11 mouse cellular contexts compared by ENCODE assay signal in genomic region chr3:102130478-102130877, GRCm38 (mm10). TPM values are rescaled to one million over a fixed set of nuclear protein-coding genes. Genes with fewer than 3 reads are reported as not detected.
DNase-seq lines count a peak whose midpoint lies in the region; ATAC-seq and TF ChIP-seq lines count a peak whose summit lies in the region.
"Had no signal": no experiment of that assay in that cellular context is flagged by ENCODE, and none has a peak within 500 bp of the region (broad histone marks: within the 10 kb centered on the region; RNA-seq: fewer than 3 reads in every experiment).

No protein-coding gene starts in this region.

- DNase-seq in embryo, embryonic 11 days: peak; percentile 21
- DNase-seq in embryo, embryonic 9.5 days (ENCODE audit: extremely low spot score): no peak
- no peak for DNase-seq in kidney, adult 2 months
- DNase-seq in ES-E14 (ENCODE audit: low read depth, low spot score) (peak; percentile 41), liver (peak; percentile 61)
- no peak for DNase-seq in right cerebral cortex, adult 2 months (ENCODE audit: low spot score in 2 of 2)
- DNase-seq: cerebellum, postnatal 36 days; left cerebral cortex, postnatal 4 days had no signal

- H3K9me3 ChIP-seq in kidney, embryonic 15.5 days (replicated peaks): no peaks in the 10 kb centered on the region
- no peaks in the 10 kb centered on the region for H3K9me3 ChIP-seq in ES-E14 (ENCODE audit: control insufficient read depth, insufficient read depth, low read depth, low read length)
- H3K9me3 ChIP-seq: megakaryocyte, embryonic 14.5 days had no signal

- no peak for ATAC-seq in kidney, embryonic 15.5 days (replicated peaks; ENCODE audit: low FRiP score)
- no peak for ATAC-seq in megakaryocyte progenitor cell, adult 5-6 weeks (replicated peaks; ENCODE audit: poor library complexity)

- 74% methylated on average over 6 of the region's 6 CpGs for WGBS in kidney, adult 2 months
- 72% methylated on average over 6 of the region's 6 CpGs for WGBS in kidney, embryonic 15.5 days

- in situ Hi-C loops in ES-E14 (cut with MboI; ENCODE audit: low sequenced_read_pairs in 2 of 2, unreplicated experiment in 2 of 2): no loop called here

- no peak for TF ChIP-seq POLR2A in kidney, adult 2 months (IDR thresholded peaks at IDR 0.05; ENCODE audit: low read depth, low read length)

- no peak overlapping the region for H3K9ac ChIP-seq in kidney, embryonic 15.5 days
- no peak overlapping the region for H3K9ac ChIP-seq in ES-E14 (ENCODE audit: insufficient read depth, low read depth, low read length, poor library complexity, severe bottlenecking)

- no peaks in the 10 kb centered on the region for H3K4me1 ChIP-seq in kidney, adult 2 months (ENCODE audit: control insufficient read depth, insufficient read depth, low read length)
- H3K4me1 ChIP-seq in kidney, embryonic 15.5 days: peaks cover 3% of the 10 kb centered on the region
- no peaks in the 10 kb centered on the region for H3K4me1 ChIP-seq in ES-E14 (ENCODE audit: control insufficient read depth in 2 of 2, insufficient read depth in 2 of 2, low read length in 2 of 2, poor library complexity in 1 of 2)
- H3K4me1 ChIP-seq: megakaryocyte, embryonic 14.5 days had no signal

- H3K4me3 ChIP-seq in kidney, adult 2 months (ENCODE audit: insufficient read depth, low read depth, low read length): no peak overlapping the region
- H3K4me3 ChIP-seq in kidney, embryonic 15.5 days (replicated peaks): no peak overlapping the region
- no peak overlapping the region for H3K4me3 ChIP-seq in ES-E14 (ENCODE audit: insufficient read depth in 1 of 2, low read depth in 1 of 2, low read length in 2 of 2, poor library complexity in 1 of 2, severe bottlenecking in 1 of 2)
- H3K4me3 ChIP-seq: megakaryocyte, embryonic 14.5 days had no signal

- no peaks in the 10 kb centered on the region for H3K36me3 ChIP-seq in kidney, adult 2 months (ENCODE audit: control insufficient read depth, insufficient read depth, low read length)
- no peaks in the 10 kb centered on the region for H3K36me3 ChIP-seq in kidney, embryonic 15.5 days
- no peaks in the 10 kb centered on the region for H3K36me3 ChIP-seq in ES-E14 (ENCODE audit: control insufficient read depth, insufficient read depth, low read length, poor library complexity, severe bottlenecking)

- no peak overlapping the region for H3K4me2 ChIP-seq in kidney, embryonic 15.5 days

- TF ChIP-seq CTCF in kidney, adult 2 months (conservative IDR thresholded peaks at IDR 0.05; ENCODE audit: insufficient read depth, insufficient read length, low read depth, low read length): peak; percentile 21; the same call in 1 of the 2 replicates

- H3K27ac ChIP-seq in kidney, adult 2 months (ENCODE audit: insufficient read depth, low read depth, low read length): no peak overlapping the region
- H3K27ac ChIP-seq in kidney, embryonic 15.5 days: no peak overlapping the region
- H3K27ac ChIP-seq in ES-E14 (ENCODE audit: insufficient read depth, low read depth, low read length, poor library complexity, severe bottlenecking): no peak overlapping the region

- H3K27me3 ChIP-seq in kidney, adult 2 months (replicated peaks; ENCODE audit: control insufficient read depth, insufficient read depth, low read length): no peaks in the 10 kb centered on the region
- H3K27me3 ChIP-seq in kidney, embryonic 15.5 days: no peaks in the 10 kb centered on the region
- H3K27me3 ChIP-seq: megakaryocyte, embryonic 14.5 days had no signal

TF ChIP-seq in ES-E14, 5 proteins besides CTCF, POLR2A, EP300 and RAD21:
- peak; percentile 18; the same call in 1 of the 2 replicates for TF ChIP-seq ZC3H11A (IDR thresholded peaks at IDR 0.05; ENCODE audit: borderline replicate concordance, low read depth, low read length)
- no peak for TF ChIP-seq ZNF384 (IDR thresholded peaks at IDR 0.05; ENCODE audit: low read depth, low read length)

RNA-seq across cellular contexts. Expression of gene Casq2, which starts 44.3 kb away (rescaled TPM):
- polyA plus RNA-seq in kidney, adult 2 months (2012; rRNA removed): 0.38 and 2.1 TPM in 2 replicates
- 6.6 and 11.1 TPM in 2 replicates for polyA plus RNA-seq in kidney, embryonic 15.5 days (2015; fragmentation: Nextera tagmentation; extraction: Ambion mirVana)
- total RNA-seq in ES-E14 (2012; rRNA removed): 0.54 and 1.3 TPM in 2 replicates
- total RNA-seq in megakaryocyte progenitor cell, adult 5-6 weeks (2015): not detected in 2 replicates
- total RNA-seq in megakaryocyte progenitor cell, adult 5-6 weeks (2017): not detected in 2 replicates

Comparison
In these comparisons a context has a peak if more than half of its experiments do, and no peak if none do; other contexts are left out.
1. DNase-seq: peak in embryo, embryonic 11 days (single experiment), ES-E14 (single experiment) and liver (single experiment); none in embryo, embryonic 9.5 days (single experiment), kidney, adult 2 months (single experiment) and right cerebral cortex, adult 2 months (0 of 2).